In genomic region chr9:61376650-61377049, GRCm38 (mm10) we compare ENCODE assay signal across 9 mouse cellular contexts. TPM values are rescaled to one million over a fixed set of nuclear protein-coding genes. Genes with fewer than 3 reads are reported as not detected.
DNase-seq lines count a peak whose midpoint lies in the region; ATAC-seq and TF ChIP-seq lines count a peak whose summit lies in the region.
"Had no signal": no experiment of that assay in that cellular context is flagged by ENCODE, and none has a peak within 500 bp of the region (broad histone marks: within the 10 kb centered on the region; RNA-seq: fewer than 3 reads in every experiment).

No protein-coding gene starts in this region.

- TF ChIP-seq CTCF in thymus, adult 2 months (IDR thresholded peaks at IDR 0.05; ENCODE audit: borderline replicate concordance, control insufficient read depth, extremely low read depth, insufficient read depth, low read length, poor library complexity), result no peak

- peak overlapping the region; percentile 83 for H3K4me2 ChIP-seq in hindbrain, embryonic 14.5 days (replicated peaks)
- H3K4me2 ChIP-seq in midbrain, embryonic 11.5 days, result peak overlapping the region; percentile 99

- TF ChIP-seq POLR2A in thymus, adult 2 months (IDR thresholded peaks at IDR 0.05; ENCODE audit: control insufficient read depth, extremely low read depth, insufficient read depth, low read length, poor library complexity), result no peak

- DNase-seq in 416B (ENCODE audit: low read depth), result peak; percentile 66
- DNase-seq in Muller cell, postnatal 12 days (ENCODE audit: inconsistent ontology term), result peak; percentile 47
- no peak for DNase-seq in hindbrain, embryonic 14.5 days (ENCODE audit: low spot score)
- DNase-seq in midbrain, embryonic 11.5 days (ENCODE audit: low spot score, missing footprints), result no peak
- DNase-seq in yolk sac, embryonic 10.5 days (ENCODE audit: low spot score), result no peak
- no peak for DNase-seq in thymus, adult 2 months
- no peak for DNase-seq in layer of hippocampus, adult 8-10 months (ENCODE audit: low spot score in 2 of 2)
- DNase-seq: kidney, adult 18-20 months had no signal

- peak overlapping the region; percentile 99 for H3K9ac ChIP-seq in hindbrain, embryonic 14.5 days
- H3K9ac ChIP-seq in midbrain, embryonic 11.5 days (ENCODE audit: low read length), result peak overlapping the region; percentile 53

- H3K36me3 ChIP-seq in hindbrain, embryonic 14.5 days (replicated peaks; ENCODE audit: control insufficient read depth, insufficient read depth), result peaks cover 3% of the 10 kb centered on the region
- peaks cover 5% of the 10 kb centered on the region; the same call in 1 of the 2 replicates for H3K36me3 ChIP-seq in midbrain, embryonic 11.5 days (ENCODE audit: control insufficient read depth, insufficient read depth, low read length)
- peaks cover 15% of the 10 kb centered on the region for H3K36me3 ChIP-seq in thymus, adult 2 months (ENCODE audit: control insufficient read depth, insufficient read depth, low read length)

- H3K4me1 ChIP-seq in hindbrain, embryonic 14.5 days (replicated peaks; ENCODE audit: control insufficient read depth, insufficient read depth, low read length), result peaks cover 73% of the 10 kb centered on the region
- H3K4me1 ChIP-seq in midbrain, embryonic 11.5 days (ENCODE audit: control insufficient read depth, insufficient read depth, low read length), result peaks cover 70% of the 10 kb centered on the region
- peaks cover 56% of the 10 kb centered on the region for H3K4me1 ChIP-seq in thymus, adult 2 months (replicated peaks; ENCODE audit: control insufficient read depth, insufficient read depth, low read length)

- peak overlapping the region; percentile 91 for H3K4me3 ChIP-seq in hindbrain, embryonic 14.5 days (replicated peaks; ENCODE audit: low read length)
- H3K4me3 ChIP-seq in midbrain, embryonic 11.5 days (ENCODE audit: low read depth, low read length), result peak overlapping the region; percentile 87
- H3K4me3 ChIP-seq in thymus, adult 2 months (ENCODE audit: control insufficient read depth, insufficient read depth, low read length), result no peak overlapping the region
- H3K4me3 ChIP-seq: megakaryocyte, embryonic 14.5 days had no signal

- H3K9me3 ChIP-seq in hindbrain, embryonic 14.5 days (ENCODE audit: control insufficient read depth, low read length), result no peaks in the 10 kb centered on the region
- H3K9me3 ChIP-seq in midbrain, embryonic 11.5 days (ENCODE audit: control insufficient read depth, low read length), result no peaks in the 10 kb centered on the region
- H3K9me3 ChIP-seq: megakaryocyte, embryonic 14.5 days had no signal

- 29% methylated on average over 3 of the region's 3 CpGs for WGBS in hindbrain, embryonic 14.5 days
- 48% methylated on average over 3 of the region's 3 CpGs for WGBS in midbrain, embryonic 11.5 days
- 11% methylated on average over 3 of the region's 3 CpGs for WGBS in thymus, adult 2 months

- H3K27me3 ChIP-seq in hindbrain, embryonic 14.5 days (ENCODE audit: control insufficient read depth, insufficient read depth, low read length), result no peaks in the 10 kb centered on the region
- H3K27me3 ChIP-seq in midbrain, embryonic 11.5 days (ENCODE audit: control insufficient read depth, insufficient read depth, low read length), result no peaks in the 10 kb centered on the region
- no peaks in the 10 kb centered on the region for H3K27me3 ChIP-seq in thymus, adult 2 months (ENCODE audit: control insufficient read depth, insufficient read depth, low read length)

- H3K27ac ChIP-seq in hindbrain, embryonic 14.5 days, result 0 out of 2 replicates have a peak overlapping the region, but pooled peaks have one; percentile 20
- H3K27ac ChIP-seq in midbrain, embryonic 11.5 days (ENCODE audit: low read depth, low read length), result no peak overlapping the region
- H3K27ac ChIP-seq in thymus, adult 2 months (ENCODE audit: control insufficient read depth, insufficient read depth, low read length), result no peak overlapping the region

- ATAC-seq in hindbrain, embryonic 14.5 days (ENCODE audit: low FRiP score), result no peak
- no peak for ATAC-seq in midbrain, embryonic 11.5 days (ENCODE audit: low FRiP score)

RNA-seq across cellular contexts. Expression of gene Tle3, which starts 4.5 kb away (rescaled TPM):
- polyA plus RNA-seq in hindbrain, embryonic 14.5 days (2014; fragmentation: Nextera tagmentation; extraction: Ambion mirVana), result 22.4 and 23.9 TPM in 2 replicates
- 38.2 and 38.9 TPM in 2 replicates for polyA plus RNA-seq in midbrain, embryonic 11.5 days (2014; fragmentation: Nextera tagmentation; extraction: Ambion mirVana)
- 205 and 254 TPM in 2 replicates for polyA plus RNA-seq in thymus, adult 2 months (2012; rRNA removed)
- 10 to 100 TPM; 47.8 to 62.3 (median 56.9) TPM for total RNA-seq in layer of hippocampus, adult 8-10 months (2022)

Comparison
In these comparisons a context has a peak if more than half of its experiments do, and no peak if none do; other contexts are left out.
1. DNase-seq: peak in 416B (single experiment) and Muller cell, postnatal 12 days (single experiment); none in hindbrain, embryonic 14.5 days (single experiment), midbrain, embryonic 11.5 days (single experiment), yolk sac, embryonic 10.5 days (single experiment), thymus, adult 2 months (single experiment) and layer of hippocampus, adult 8-10 months (0 of 2).